Mouse (Mus musculus): ENCODE measurements around the gene Fbxo39. TPM values are rescaled to one million over a fixed set of nuclear protein-coding genes. Genes with fewer than 3 reads are reported as not detected.

The Fbxo39 gene
- polyA plus RNA-seq, 1 experiment: not detected

DNA sequence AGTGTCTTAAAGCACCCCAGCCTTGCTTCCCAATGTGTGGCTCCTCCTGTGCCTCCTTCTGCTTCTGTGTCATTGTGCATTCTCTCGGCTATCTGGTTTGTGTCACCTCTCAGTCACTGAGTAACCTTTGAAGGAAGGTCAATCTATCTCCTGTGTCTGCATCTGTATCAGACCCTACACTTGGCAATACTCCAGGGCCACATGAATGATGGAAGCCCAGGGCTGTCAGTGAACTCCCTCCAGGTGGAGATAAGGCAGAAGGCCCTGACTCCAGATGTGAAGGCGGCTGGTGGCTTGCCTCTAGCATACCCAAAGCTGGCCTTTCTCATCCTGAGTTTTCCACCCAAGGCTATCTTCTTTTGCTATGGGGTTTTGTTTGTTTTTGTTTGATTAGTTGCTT is 5.3 kb upstream of the Fbxo39 start:
- Histone ChIP-seq H3K4me3 (ENCODE audit: insufficient read depth, low read length) (no peak overlapping the region), H3K4me1 (ENCODE audit: control insufficient read depth, insufficient read depth, low read length) (no peaks in the 10 kb centered on the region), H3K27ac (ENCODE audit: insufficient read depth, low read depth, low read length) (no peak overlapping the region)
- TF ChIP-seq CTCF (IDR thresholded peaks at IDR 0.05; ENCODE audit: low read depth, low read length): no peak
- TF ChIP-seq POLR2A (IDR thresholded peaks at IDR 0.05; ENCODE audit: borderline replicate concordance, low read depth, low read length): no peak

DNA sequence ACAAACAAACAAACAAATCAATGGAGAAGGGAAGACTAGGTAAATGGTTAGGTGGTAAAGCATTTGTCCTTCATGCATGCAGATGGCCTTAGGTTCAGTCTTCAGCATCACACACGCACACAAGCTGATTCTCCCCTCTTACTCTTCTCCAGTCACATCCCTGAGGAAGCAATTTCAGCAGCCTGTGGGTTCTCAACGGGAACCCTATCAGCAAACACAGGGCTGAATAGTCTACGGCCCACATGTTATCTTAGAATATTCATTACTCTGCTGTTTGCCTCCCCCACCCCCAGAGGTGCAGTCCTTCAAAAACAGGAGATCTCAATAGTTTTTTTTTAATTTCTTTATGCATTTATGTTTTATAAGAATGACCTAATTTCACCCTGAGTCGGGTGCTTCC is 3.8 kb upstream of the Fbxo39 start:
- Histone ChIP-seq H3K27ac (ENCODE audit: insufficient read depth, low read depth, low read length) (no peak overlapping the region), H3K4me1 (ENCODE audit: control insufficient read depth, insufficient read depth, low read length) (no peaks in the 10 kb centered on the region), H3K4me3 (ENCODE audit: insufficient read depth, low read length) (no peak overlapping the region)
- TF ChIP-seq CTCF (IDR thresholded peaks at IDR 0.05; ENCODE audit: low read depth, low read length) (no peak), POLR2A (IDR thresholded peaks at IDR 0.05; ENCODE audit: borderline replicate concordance, low read depth, low read length) (no peak)

DNA sequence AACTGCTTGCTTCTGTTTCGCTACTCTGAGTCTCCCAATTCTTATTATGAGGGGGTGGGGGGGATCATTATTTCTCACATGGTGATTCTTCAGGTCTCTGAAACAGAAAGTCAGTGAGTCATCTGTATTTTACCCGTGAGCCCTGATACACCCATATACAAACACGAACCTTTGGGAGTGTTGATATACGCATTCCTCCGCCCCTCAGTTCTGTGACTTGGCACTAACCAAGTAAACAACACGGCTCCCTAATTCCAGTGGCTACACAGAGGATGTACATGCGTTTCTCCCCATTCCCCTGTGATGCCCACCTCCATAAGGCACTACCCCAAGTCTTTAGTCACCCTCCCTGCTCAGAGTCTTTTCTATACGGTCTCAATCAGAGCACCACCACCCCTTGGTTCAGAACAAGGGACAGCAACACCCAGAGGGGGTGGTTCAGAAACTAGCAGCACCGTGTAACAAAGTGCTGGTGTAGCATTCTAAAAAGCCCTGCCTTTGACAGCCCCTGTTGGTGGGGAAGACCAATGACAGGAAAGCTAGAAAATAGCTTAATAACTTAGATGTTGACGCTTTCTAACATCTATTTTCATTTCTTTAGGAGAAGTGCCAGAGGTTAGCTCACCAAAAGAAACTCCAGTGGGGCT is 2.8 kb upstream of the Fbxo39 start:
- TF ChIP-seq POLR2A (IDR thresholded peaks at IDR 0.05; ENCODE audit: borderline replicate concordance, low read depth, low read length): no peak
- no peak for TF ChIP-seq CTCF (IDR thresholded peaks at IDR 0.05; ENCODE audit: low read depth, low read length)
- Histone ChIP-seq H3K4me1 (ENCODE audit: control insufficient read depth, insufficient read depth, low read length) (no peaks in the 10 kb centered on the region), H3K27ac (ENCODE audit: insufficient read depth, low read depth, low read length) (no peak overlapping the region), H3K4me3 (ENCODE audit: insufficient read depth, low read length) (no peak overlapping the region)

DNA sequence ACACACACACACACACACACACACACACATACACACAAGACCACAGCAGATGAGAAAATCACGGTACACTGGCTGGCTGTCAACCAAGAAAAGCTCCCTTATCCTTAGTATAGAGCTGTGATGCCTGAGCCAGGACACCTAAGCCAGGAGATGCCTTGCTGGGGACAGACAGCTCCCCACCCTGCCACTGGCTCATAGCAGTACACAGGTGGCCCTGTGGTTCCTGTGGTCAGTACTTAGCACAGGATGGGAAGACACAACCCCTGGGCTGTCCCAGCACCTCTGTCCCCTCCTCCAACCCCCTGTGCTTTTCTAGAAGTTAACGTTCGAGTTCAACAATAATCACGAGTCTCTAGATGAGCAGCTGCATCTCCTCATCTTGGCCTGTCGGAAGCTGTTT is 3.8 kb downstream of the Fbxo39 start:
- no peaks in the 10 kb centered on the region for H3K4me1 ChIP-seq (ENCODE audit: control insufficient read depth, insufficient read depth, low read length)
- H3K4me3 ChIP-seq (ENCODE audit: insufficient read depth, low read length): no peak overlapping the region
- H3K27ac ChIP-seq (ENCODE audit: insufficient read depth, low read depth, low read length): no peak overlapping the region
- TF ChIP-seq CTCF (IDR thresholded peaks at IDR 0.05; ENCODE audit: low read depth, low read length) (no peak), POLR2A (IDR thresholded peaks at IDR 0.05; ENCODE audit: borderline replicate concordance, low read depth, low read length) (no peak)

DNA sequence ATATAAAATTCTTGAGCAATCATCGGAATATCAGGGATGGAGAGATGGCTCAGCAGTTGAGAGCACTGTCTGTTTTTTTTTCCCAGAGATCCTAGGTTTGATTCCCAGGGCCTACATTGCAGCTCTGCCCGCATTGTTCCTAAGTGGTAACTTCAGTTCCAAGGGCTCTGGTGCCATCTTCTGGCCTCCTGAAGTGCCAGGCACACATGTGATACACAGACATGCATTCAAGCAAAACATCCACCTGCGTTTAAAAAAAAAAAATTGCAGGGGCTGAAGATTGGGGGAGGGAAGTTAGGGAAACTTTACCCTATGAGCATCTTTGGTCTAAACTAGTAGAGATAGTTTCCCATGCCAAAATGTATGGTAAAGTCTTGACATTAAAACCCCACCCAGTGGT is 10.2 kb downstream of the Fbxo39 start:
- Histone ChIP-seq H3K4me1 (ENCODE audit: control insufficient read depth, insufficient read depth, low read length) (no peaks in the 10 kb centered on the region), H3K27ac (ENCODE audit: insufficient read depth, low read depth, low read length) (no peak overlapping the region), H3K4me3 (ENCODE audit: insufficient read depth, low read length) (no peak overlapping the region)
- TF ChIP-seq POLR2A (IDR thresholded peaks at IDR 0.05; ENCODE audit: borderline replicate concordance, low read depth, low read length) (no peak), CTCF (IDR thresholded peaks at IDR 0.05; ENCODE audit: low read depth, low read length) (no peak)

DNA sequence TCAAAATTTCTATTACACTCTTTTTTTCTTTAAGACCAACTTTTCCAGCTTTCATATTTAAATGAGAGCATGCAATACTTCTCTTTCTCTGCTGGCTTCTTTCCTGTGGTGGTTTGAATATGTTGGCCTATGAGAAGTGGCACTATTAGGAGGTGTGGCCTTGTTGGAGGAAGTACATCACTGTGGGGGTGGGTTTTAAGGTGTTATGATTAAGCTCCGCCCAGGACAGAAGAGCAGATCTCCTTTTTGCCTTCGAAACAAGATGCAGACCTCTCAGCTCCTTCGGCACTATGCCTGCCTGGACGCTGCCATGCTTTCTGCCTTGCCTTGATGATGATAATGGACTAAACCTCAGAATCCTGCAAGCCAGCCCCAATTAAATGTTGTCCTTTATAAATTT is 11.5 kb downstream of the Fbxo39 start:
- no peak for TF ChIP-seq CTCF (IDR thresholded peaks at IDR 0.05; ENCODE audit: low read depth, low read length)
- no peak for TF ChIP-seq POLR2A (IDR thresholded peaks at IDR 0.05; ENCODE audit: borderline replicate concordance, low read depth, low read length)
- Histone ChIP-seq H3K27ac (ENCODE audit: insufficient read depth, low read depth, low read length) (no peak overlapping the region), H3K4me3 (ENCODE audit: insufficient read depth, low read length) (no peak overlapping the region), H3K4me1 (ENCODE audit: control insufficient read depth, insufficient read depth, low read length) (no peaks in the 10 kb centered on the region)

DNA sequence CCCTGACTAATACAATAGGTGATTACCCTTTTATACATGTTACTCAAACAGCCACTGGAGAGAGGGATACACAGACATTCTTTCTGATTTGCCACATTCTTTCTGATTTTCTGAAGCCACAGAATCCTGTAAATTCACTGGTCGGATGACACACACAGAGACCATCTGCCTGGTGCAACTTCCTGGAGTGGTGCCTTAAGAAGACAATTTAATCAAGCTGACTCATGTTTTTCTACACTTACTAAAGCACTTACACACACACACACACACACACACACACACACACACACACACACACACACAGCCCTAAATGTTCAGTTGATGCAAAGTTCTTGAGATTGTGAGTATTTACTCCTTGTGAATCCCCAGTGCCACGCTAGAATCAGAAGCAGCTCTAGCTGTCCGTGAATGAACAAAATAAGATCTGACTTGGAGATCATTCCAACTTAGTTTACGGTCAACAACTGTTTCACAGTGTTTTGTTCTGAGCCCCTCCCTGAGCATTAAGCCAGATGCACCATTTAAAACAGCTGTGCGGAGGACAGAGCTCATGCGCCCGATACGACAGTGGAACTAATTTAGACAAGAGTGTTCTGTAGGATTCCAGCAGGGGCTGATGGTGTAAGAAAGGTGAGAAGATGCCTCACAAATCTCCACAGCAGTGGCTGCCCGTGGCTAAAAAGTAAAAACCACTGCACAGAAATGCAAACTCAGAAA is 18.9 kb downstream of the Fbxo39 start:
- no peak for TF ChIP-seq CTCF (IDR thresholded peaks at IDR 0.05; ENCODE audit: low read depth, low read length)
- no peak for TF ChIP-seq POLR2A (IDR thresholded peaks at IDR 0.05; ENCODE audit: borderline replicate concordance, low read depth, low read length)
- Histone ChIP-seq H3K27ac (ENCODE audit: insufficient read depth, low read depth, low read length) (no peak overlapping the region), H3K4me1 (ENCODE audit: control insufficient read depth, insufficient read depth, low read length) (no peaks in the 10 kb centered on the region), H3K4me3 (ENCODE audit: insufficient read depth, low read length) (no peak overlapping the region)

DNA sequence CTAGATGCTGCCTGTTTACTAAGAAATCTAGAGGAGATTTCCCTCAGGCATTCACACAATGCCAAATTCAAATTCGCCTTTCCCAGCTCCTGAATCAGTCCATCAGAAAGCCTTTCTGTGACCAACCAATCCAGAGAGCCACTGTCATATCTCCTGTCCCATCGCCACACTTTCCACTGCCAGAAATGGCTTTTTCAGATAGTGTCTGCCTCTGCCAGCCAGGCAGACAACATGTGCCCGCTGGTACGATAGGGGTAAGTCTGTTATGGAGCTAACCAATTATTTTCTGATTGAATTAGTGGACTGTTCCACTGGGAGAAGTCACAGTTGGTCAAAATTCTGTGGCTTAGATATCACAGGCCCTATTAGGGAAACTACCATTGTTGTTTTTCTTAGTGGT is 20.4 kb downstream of the Fbxo39 start:
- TF ChIP-seq POLR2A (IDR thresholded peaks at IDR 0.05; ENCODE audit: borderline replicate concordance, low read depth, low read length): no peak
- TF ChIP-seq CTCF (IDR thresholded peaks at IDR 0.05; ENCODE audit: low read depth, low read length): no peak
- Histone ChIP-seq H3K27ac (ENCODE audit: insufficient read depth, low read depth, low read length) (no peak overlapping the region), H3K4me3 (ENCODE audit: insufficient read depth, low read length) (no peak overlapping the region), H3K4me1 (ENCODE audit: control insufficient read depth, insufficient read depth, low read length) (no peaks in the 10 kb centered on the region)

DNA sequence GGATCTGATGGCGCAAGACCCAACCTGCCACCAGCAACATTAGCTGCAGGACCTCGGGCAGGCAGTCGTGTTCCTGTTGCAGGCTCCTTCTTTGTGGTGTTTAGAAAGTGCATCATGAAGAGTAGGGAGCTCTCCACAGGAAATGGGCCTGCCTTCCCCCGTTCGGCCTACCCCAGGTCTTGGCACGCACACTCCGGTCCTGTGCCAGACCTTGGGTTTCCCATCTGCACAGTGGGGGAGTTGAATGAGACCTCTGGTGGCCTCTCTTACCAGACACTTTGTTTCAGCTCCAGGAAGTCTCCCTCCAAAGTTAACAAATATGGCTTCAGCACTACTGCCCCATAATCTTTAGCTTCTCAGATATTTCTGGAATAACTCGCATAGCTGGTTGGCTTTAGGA is 22.5 kb downstream of the Fbxo39 start:
- Histone ChIP-seq H3K27ac (ENCODE audit: insufficient read depth, low read depth, low read length) (no peak overlapping the region), H3K4me3 (ENCODE audit: insufficient read depth, low read length) (no peak overlapping the region), H3K4me1 (ENCODE audit: control insufficient read depth, insufficient read depth, low read length) (no peaks in the 10 kb centered on the region)
- TF ChIP-seq POLR2A (IDR thresholded peaks at IDR 0.05; ENCODE audit: borderline replicate concordance, low read depth, low read length): no peak
- TF ChIP-seq CTCF (IDR thresholded peaks at IDR 0.05; ENCODE audit: low read depth, low read length): no peak

DNA sequence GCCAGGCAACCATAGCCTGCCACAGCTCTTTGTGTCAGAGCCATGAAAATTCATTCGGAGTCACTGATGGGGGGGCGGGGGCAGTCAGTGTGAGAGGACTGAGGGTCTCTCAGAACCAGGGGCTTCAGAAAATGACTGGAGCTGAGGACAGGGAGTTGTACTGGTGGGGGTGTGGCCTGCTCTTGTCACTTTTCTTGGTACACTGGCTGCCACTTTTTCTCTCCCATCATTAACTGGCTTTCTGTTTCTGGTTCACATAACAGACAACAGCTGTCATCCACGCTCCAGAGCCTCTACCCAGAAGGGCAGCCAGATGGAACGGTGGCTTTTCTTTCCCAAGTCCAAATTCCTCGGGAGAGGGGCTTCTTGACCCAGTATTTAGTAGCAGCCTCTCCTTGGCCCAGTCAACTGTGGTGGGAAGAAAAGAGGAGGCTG is 24.2 kb downstream of the Fbxo39 start:
- TF ChIP-seq POLR2A (IDR thresholded peaks at IDR 0.05; ENCODE audit: borderline replicate concordance, low read depth, low read length): no peak
- no peak for TF ChIP-seq CTCF (IDR thresholded peaks at IDR 0.05; ENCODE audit: low read depth, low read length)
- no peaks in the 10 kb centered on the region for H3K4me1 ChIP-seq (ENCODE audit: control insufficient read depth, insufficient read depth, low read length)
- H3K4me3 ChIP-seq (ENCODE audit: insufficient read depth, low read length): no peak overlapping the region
- no peak overlapping the region for H3K27ac ChIP-seq (ENCODE audit: insufficient read depth, low read depth, low read length)
